Mouse (Mus musculus) brain, embryonic 18.5 days (tissue): ENCODE results near the gene Dtx2.
A peak's percentile ranks its signal among the peaks of the same experiment; 100 is the strongest.

ENCODE experiments used
- DNase-seq: peaks from one replicate; pipeline ENCODE4 v3.0.0-alpha.2; 2012; ENCODE audit warnings: low read depth, low spot score

The Dtx2 gene

GRCm38 (mm10) chr5:135994725-135995687 is at the start of gene Dtx2:
Dtx2 (plus strand) TSS chr5:135994800.
- DNase-seq = peak; percentile 84

GRCm38 (mm10) chr5:135945916-135946408 is 48.6 kb upstream of the Dtx2 start:
- DNase-seq = no peak

GRCm38 (mm10) chr5:135946621-135947020 is 48.0 kb upstream of the Dtx2 start:
- no peak for DNase-seq

GRCm38 (mm10) chr5:135950710-135951412 is 43.7 kb upstream of the Dtx2 start:
- DNase-seq = no peak

GRCm38 (mm10) chr5:135951660-135952059 is 42.9 kb upstream of the Dtx2 start:
- DNase-seq = no peak

- no peak for DNase-seq
Observed at GRCm38 (mm10) chr5:135952830-135953229, 41.8 kb upstream of the Dtx2 start.

GRCm38 (mm10) chr5:135956300-135957206 is 38.0 kb upstream of the Dtx2 start:
- no peak for DNase-seq

- DNase-seq = peak; percentile 92
Observed at GRCm38 (mm10) chr5:135957207-135957974, 37.2 kb upstream of the Dtx2 start.

- DNase-seq = no peak
Observed at GRCm38 (mm10) chr5:135958367-135958766, 36.2 kb upstream of the Dtx2 start.

GRCm38 (mm10) chr5:135959911-135960310 is 34.7 kb upstream of the Dtx2 start:
- DNase-seq = no peak

GRCm38 (mm10) chr5:135960909-135961635 is 33.5 kb upstream of the Dtx2 start:
- no peak for DNase-seq

GRCm38 (mm10) chr5:135962125-135962491 is 32.5 kb upstream of the Dtx2 start:
- DNase-seq = no peak

GRCm38 (mm10) chr5:135962492-135963279 is 31.9 kb upstream of the Dtx2 start:
- DNase-seq = peak; percentile 99

- no peak for DNase-seq
Observed at GRCm38 (mm10) chr5:135963280-135963627, 31.3 kb upstream of the Dtx2 start.

GRCm38 (mm10) chr5:135965501-135965930 is 29.1 kb upstream of the Dtx2 start:
- no peak for DNase-seq

- DNase-seq = no peak
Observed at GRCm38 (mm10) chr5:135966866-135967265, 27.7 kb upstream of the Dtx2 start.

- no peak for DNase-seq
Observed at GRCm38 (mm10) chr5:135968781-135969180, 25.8 kb upstream of the Dtx2 start.

- DNase-seq = no peak
Observed at GRCm38 (mm10) chr5:135970247-135970646, 24.4 kb upstream of the Dtx2 start.

GRCm38 (mm10) chr5:135971876-135972275 is 22.7 kb upstream of the Dtx2 start:
- DNase-seq = no peak
